Mouse (Mus musculus) activated CD4-positive, CD25-positive, alpha-beta regulatory T cell, adult 9 weeks (primary cell): Measurements from ENCODE around the gene Hddc3. TPM values are rescaled to one million over a fixed set of nuclear protein-coding genes. Genes with fewer than 3 reads are reported as not detected.

Experiments used
- polyA plus RNA-seq: library from polyadenylated mRNA; unstranded; fragments of 100-300 nt; shearing (Covaris generic); gene quantifications from one replicate; pipeline ENCODE4 v1.2.1, GENCODE M21; 2017

Hddc3 gene
- 6.9 TPM for polyA plus RNA-seq

GRCm38 (mm10) chr7:80342858-80343257, at the start of gene Hddc3:
Gene Hddc3, plus strand, starts transcription at chr7:80343104.

GRCm38 (mm10) chr7:80294062-80294763, 48.7 kb upstream of the Hddc3 start, which contains the start of gene Prc1:
Gene Prc1, plus strand, starts transcription at chr7:80294450.

GRCm38 (mm10) chr7:80324043-80324815, 18.7 kb upstream of the Hddc3 start, which contains the start of gene Rccd1:
Gene Rccd1, minus strand, starts transcription at chr7:80324454.

GRCm38 (mm10) chr7:80340793-80341192, 2.1 kb upstream of the Hddc3 start, which contains the start of gene Unc45a:
Gene Unc45a, minus strand, starts transcription at chr7:80341005.

GRCm38 (mm10) chr7:80371041-80371751, 28.3 kb downstream of the Hddc3 start, which contains the start of gene Man2a2:
Gene Man2a2, minus strand, starts transcription at chr7:80371375.

GRCm38 (mm10) chr7:80387633-80388543, 45.0 kb downstream of the Hddc3 start, which contains the start of gene Fes:
Gene Fes, minus strand, starts transcription at chr7:80387946.

Other genes starting within 250 kb of the Hddc3 start
- 35.0 TPM for gene Idh2, start 227.7 kb upstream of the Hddc3 start, polyA plus RNA-seq
- gene Sema4b, start 156.3 kb upstream of the Hddc3 start, polyA plus RNA-seq: 9.2 TPM
- 178 TPM for gene Cib1, start 110.3 kb upstream of the Hddc3 start, polyA plus RNA-seq
- gene Gdpgp1, start 110.2 kb upstream of the Hddc3 start, polyA plus RNA-seq: 11.0 TPM
- gene Ttll13, start 96.7 kb upstream of the Hddc3 start, polyA plus RNA-seq: 0.61 TPM
- 55.3 TPM for gene Ngrn, start 81.9 kb upstream of the Hddc3 start, polyA plus RNA-seq
- gene Vps33b, start 73.5 kb upstream of the Hddc3 start, polyA plus RNA-seq: 48.1 TPM
- 18.1 TPM for gene Prc1, start 48.7 kb upstream of the Hddc3 start, polyA plus RNA-seq
- gene Rccd1, start 18.6 kb upstream of the Hddc3 start, polyA plus RNA-seq: 27.0 TPM
- 86.8 TPM for gene Unc45a, start 2.1 kb upstream of the Hddc3 start, polyA plus RNA-seq
- 13.0 TPM for gene Man2a2, start 28.3 kb downstream of the Hddc3 start, polyA plus RNA-seq
- gene Fes, start 44.8 kb downstream of the Hddc3 start, polyA plus RNA-seq: 1.7 TPM
- 8.9 TPM for gene Furin, start 62.3 kb downstream of the Hddc3 start, polyA plus RNA-seq
- 5.9 TPM for gene Blm, start 192.0 kb downstream of the Hddc3 start, polyA plus RNA-seq